Mouse (Mus musculus): ENCODE results near the gene Creld1.

Gene Creld1

DNA sequence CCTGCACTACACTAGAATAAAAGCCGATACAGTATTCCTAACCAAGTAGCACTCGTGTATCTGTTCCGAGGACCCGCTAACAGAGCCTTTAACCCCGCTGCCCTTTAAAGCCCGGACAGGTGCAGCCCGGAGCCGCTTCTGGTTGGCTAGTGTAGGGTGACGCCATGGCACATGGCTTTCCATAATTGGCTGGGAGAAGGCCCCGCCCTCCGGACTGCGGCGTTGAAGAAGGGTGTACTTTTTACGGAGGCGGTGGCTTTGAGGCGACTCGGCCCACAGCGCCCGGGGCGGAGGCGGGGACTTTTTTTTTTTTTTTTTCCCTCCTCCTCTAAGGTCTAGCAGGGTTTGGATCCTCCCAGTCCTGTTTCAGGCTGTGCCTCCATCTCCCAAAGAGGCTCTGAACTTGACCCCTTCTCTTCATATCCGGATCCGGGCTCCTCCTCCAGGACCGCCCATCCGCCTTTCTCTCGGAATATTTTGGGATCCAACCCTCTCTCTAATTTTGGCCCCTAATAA, at the start of gene Creld1:
TSS of gene Creld1 (plus strand) at position 198 of the 516 bp plus-strand sequence.
- TF ChIP-seq GATA4 (IDR thresholded peaks at IDR 0.05; ENCODE audit: insufficient replicate concordance, low read length) = no peak

DNA sequence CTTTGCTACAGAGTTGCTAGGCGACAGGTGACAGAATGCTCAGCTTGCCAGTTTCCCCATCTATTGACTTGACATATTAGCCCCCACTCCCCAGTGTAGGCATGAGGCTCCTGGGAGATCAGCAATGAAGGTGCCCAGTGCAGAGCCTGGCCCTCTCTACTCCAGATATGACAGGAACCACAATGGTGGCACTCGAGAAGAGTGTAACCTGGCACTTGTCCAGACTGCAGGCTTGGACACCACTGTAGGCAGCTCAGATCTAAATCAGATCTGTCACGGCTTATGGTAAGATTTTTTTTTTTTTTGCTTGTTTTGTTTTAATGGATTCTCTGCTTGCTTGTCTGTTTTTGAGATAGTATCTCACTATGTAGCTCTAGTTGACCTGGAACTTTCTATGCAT, 49.4 kb upstream of the Creld1 start:
- TF ChIP-seq GATA4 (IDR thresholded peaks at IDR 0.05; ENCODE audit: insufficient replicate concordance, low read length) = no peak

DNA sequence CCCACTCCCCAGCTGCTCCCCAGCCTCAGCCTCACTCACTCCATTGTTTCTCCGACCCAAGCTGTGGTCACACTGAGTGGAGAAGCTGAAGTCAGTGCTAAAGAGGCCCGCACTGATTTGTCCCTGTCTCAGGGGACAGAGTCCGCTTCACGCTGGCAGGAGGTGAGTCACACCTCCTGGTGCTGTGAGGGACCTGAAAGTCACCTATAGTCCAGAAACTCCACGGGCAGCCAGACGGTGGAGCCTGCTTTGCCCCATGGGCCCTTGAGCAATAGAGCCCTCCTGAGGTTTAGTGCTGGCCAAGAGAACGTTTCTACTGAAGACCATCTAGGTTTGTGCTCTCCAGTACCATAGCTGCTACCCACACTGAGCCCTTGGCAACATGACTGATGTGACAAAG, 48.4 kb upstream of the Creld1 start:
- TF ChIP-seq GATA4 (IDR thresholded peaks at IDR 0.05; ENCODE audit: insufficient replicate concordance, low read length) = no peak

DNA sequence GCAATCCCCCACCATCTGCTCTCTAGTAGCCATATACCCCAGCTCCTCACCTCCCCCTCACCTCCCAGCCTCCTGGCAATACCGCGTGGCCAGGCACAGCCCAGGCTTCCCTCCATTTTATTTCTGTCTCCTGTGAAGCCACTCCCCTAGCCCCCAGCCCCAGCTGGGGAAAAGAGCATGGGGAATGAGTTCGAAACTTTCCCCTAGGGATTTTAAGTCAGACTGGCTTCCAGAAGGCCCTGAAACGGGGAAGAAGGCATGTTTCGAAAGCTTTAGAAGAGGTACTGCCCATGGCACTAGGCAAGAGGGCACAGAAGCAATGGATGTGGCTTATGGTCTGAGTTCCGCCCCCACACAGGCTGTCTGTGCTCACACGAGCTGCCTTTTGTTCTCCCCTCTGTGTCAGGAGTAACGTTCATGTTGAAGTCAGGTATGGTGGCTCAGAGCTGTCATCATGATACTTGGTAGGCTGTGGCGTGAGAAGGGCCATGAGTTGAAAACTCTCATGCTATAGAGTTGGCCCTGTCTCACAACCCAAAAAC, 47.4 kb upstream of the Creld1 start, which contains the start of gene Cidec:
TSS of gene Cidec (minus strand) at position 97 of the 542 bp plus-strand sequence.
- no peak for TF ChIP-seq GATA4 (IDR thresholded peaks at IDR 0.05; ENCODE audit: insufficient replicate concordance, low read length)

DNA sequence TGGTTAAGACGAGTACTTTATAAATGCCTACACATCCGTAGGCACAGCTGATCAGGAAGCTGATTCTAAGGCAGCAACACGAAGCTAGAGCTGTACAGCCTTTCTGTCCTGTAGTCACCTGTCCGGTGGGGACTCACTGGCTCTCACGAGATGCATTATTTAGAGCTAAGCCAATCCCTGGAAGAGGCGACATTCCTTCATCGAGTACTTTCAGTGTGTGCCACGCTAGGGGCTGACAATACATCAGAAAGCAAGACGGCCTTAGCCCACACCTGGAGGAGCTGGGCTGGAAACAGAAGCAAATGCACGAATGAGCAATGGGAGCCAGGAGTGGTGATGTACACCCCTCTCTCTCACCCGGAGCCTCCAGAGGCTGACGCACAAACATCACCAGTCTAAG, 46.0 kb upstream of the Creld1 start:
- TF ChIP-seq GATA4 (IDR thresholded peaks at IDR 0.05; ENCODE audit: insufficient replicate concordance, low read length) = no peak

DNA sequence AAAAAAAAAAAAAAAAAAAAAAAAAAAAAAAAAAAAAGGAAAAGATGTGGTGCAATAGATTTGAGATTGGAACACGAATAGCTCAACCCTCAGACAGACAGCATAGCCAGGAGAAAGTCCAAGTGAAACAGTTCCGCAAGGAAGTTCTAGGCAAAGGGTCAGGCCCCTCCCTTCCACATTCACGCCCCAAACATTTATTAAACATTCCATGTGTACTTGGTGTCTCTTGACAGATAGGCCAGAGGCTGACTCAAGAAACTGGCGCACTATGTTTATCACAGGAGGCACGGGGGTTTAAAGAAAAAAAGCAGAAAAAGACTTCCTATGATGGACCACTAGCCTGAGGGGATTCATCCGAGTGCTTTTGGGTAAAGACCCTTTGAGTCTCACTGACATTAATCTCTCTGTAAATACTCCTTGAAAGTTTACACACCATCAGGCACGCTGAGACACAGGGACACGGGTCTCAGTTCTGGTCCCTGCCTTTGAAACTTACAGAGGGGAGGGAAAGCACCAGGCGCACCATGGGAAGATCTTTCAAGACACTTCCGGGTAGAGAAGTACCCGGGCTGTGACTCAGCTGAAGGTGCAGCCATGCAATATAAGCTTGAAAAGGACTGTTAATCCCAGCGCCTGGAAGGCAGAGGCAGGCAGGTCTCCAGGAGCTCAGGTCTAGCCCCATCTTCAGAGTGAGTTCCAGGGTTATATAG, 44.2 kb upstream of the Creld1 start:
- no peak for TF ChIP-seq GATA4 (IDR thresholded peaks at IDR 0.05; ENCODE audit: insufficient replicate concordance, low read length)

- no peak for TF ChIP-seq GATA4 (IDR thresholded peaks at IDR 0.05; ENCODE audit: insufficient replicate concordance, low read length)
These were observed 42.4 kb upstream of the Creld1 start for GRCm38 (mm10) chr6:113440686-113441085.

GRCm38 (mm10) chr6:113441147-113441680, 41.9 kb upstream of the Creld1 start:
- TF ChIP-seq GATA4 (IDR thresholded peaks at IDR 0.05; ENCODE audit: insufficient replicate concordance, low read length) = no peak

DNA sequence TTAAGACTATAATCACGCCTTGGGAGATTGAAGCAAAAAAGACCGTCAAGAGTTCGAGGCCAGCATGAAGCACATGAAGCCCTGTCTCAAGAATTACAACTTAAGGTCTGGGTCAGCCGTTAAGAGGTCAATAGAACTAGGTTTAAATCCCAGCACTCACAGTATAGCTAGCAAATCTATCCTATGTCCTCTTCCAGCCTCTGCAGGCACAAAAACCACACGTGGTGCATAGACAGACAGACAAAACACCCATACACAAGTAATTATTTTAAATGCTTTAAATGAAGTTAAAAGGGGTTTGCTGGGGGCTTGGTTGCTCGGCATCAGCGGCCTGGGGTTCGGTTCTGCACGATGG, 41.0 kb upstream of the Creld1 start:
- TF ChIP-seq GATA4 (IDR thresholded peaks at IDR 0.05; ENCODE audit: insufficient replicate concordance, low read length) = no peak

GRCm38 (mm10) chr6:113442442-113443090, 40.5 kb upstream of the Creld1 start, which contains the start of gene Jagn1:
Gene Jagn1, plus strand, starts transcription at chr6:113442569.
- no peak for TF ChIP-seq GATA4 (IDR thresholded peaks at IDR 0.05; ENCODE audit: insufficient replicate concordance, low read length)

- no peak for TF ChIP-seq GATA4 (IDR thresholded peaks at IDR 0.05; ENCODE audit: insufficient replicate concordance, low read length)
These were observed 40.0 kb upstream of the Creld1 start for GRCm38 (mm10) chr6:113443091-113443490.

DNA sequence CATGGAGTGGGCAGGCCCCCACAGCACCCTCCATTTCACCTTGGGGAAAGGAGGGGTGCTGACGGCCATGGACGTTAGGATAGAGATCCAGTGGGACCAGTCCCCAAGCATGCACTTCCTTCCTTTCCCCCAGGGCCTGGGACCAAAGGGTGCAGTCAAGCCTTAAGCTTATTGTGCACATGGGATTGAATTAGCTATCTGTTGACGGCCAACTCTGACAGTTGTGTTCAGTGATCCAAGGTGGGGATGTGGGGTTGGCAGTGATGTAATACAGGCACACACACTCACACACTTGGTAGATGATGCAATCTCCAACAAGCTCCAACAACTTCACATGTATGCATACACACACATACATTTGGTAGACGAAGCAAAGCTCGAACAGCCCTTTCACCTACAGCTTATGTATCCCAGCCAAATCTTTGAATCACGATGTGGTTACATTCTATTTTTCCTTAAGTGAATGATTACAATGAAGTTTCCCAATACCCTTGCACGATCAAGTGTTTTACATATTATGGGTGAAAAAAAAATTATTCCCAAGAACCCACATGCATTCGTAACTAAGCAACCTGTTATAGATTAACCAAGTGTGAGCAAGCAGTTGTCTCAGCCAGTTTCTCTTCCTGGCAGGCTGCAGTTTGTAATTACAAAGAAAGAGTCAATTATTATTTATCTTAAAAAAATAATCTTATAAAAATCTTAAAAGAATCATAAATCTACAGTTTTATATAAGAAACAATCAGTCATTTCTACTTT, 38.7 kb upstream of the Creld1 start:
- TF ChIP-seq GATA4 (IDR thresholded peaks at IDR 0.05; ENCODE audit: insufficient replicate concordance, low read length) = no peak

DNA sequence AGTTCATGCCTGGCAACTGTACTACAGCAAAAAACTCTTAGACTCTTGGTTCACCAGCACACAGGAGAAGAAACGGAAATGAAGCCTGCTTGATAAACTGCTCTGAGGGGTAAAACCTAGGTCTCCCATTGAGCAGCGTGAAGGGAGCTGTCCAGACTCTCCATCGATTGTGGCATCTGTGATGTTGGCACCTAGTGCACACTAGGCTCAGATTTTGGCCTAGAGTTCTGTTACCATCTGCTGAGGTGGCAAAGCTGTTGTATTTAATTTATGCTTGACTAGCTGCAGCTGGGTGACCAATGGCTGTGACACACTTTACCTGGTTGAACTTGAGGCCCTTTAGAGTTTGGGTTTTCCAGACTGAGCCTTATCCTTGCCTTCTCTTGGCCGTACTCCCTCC, 35.5 kb upstream of the Creld1 start:
- no peak for TF ChIP-seq GATA4 (IDR thresholded peaks at IDR 0.05; ENCODE audit: insufficient replicate concordance, low read length)

GRCm38 (mm10) chr6:113451839-113452238, 31.3 kb upstream of the Creld1 start:
- no peak for TF ChIP-seq GATA4 (IDR thresholded peaks at IDR 0.05; ENCODE audit: insufficient replicate concordance, low read length)

- TF ChIP-seq GATA4 (IDR thresholded peaks at IDR 0.05; ENCODE audit: insufficient replicate concordance, low read length) = no peak
These were observed 28.1 kb upstream of the Creld1 start for GRCm38 (mm10) chr6:113455007-113455406.

Measured in liver, adult (tissue).